ENCODE assay signal across 8 mouse cellular contexts in the genomic region with DNA sequence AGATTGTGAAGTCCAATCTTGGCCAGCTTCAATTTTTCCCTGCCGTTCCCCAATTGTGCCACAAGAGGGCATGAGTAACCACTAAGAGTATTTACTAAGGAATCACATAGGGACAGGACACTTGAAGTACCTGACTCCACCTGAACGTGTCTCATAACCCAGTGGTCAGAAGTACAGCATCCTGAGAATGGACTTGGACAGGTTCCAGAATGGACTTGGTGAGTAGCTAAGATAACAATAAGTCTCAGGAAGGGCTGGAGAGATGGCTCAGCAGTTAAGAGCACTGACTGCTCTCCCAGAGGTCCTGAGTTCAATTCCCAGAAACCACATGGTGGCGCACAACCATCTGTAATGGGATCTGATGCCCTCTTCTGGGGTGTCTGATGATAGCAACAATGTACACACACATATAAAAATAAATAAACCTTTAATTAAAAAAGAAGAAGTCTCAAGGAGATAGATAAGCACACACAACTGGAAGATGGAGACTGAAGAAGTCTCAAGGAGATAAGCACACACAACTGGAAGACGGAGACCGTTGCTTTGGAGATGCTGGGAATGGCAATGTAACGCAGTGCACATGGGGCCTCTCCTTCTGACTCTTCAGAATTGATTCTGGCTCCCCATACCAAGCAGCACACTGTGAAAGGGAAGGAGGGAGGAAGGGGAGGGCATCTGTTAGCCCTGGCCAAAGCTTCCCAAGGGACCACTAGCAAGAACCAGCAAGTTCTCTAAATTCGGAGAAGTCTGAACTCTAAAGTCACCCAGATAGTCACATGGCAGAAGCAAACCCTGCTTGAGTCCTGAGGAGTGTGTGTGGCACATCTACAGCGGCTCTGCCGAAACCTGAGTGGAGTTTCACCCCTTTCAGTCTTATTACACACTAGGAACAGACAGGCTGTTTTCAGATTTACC. TPM values are rescaled to one million over a fixed set of nuclear protein-coding genes. Genes with fewer than 3 reads are reported as not detected.
DNase-seq lines count a peak whose midpoint lies in the region; ATAC-seq and TF ChIP-seq lines count a peak whose summit lies in the region.

No protein-coding gene starts in this region.

- H3K4me3 ChIP-seq in lung, embryonic 14.5 days (ENCODE audit: low read depth, low read length) = no peak overlapping the region

- ATAC-seq in CD4-positive, CD25-positive, alpha-beta regulatory T cell, adult 4 months = no peak
- ATAC-seq in lung, embryonic 14.5 days (ENCODE audit: insufficient read depth) = no peak

- H3K4me2 ChIP-seq in lung, embryonic 14.5 days = no peak overlapping the region

- 0 out of 2 replicates have a peak, but pooled peaks cover under 1% of the 10 kb centered on the region for H3K4me1 ChIP-seq in lung, embryonic 14.5 days (ENCODE audit: insufficient read depth)

- no peak overlapping the region for H3K27ac ChIP-seq in lung, embryonic 14.5 days (ENCODE audit: low read depth)

- WGBS in lung, embryonic 14.5 days = 59% methylated on average over 9 of the region's 9 CpGs

- DNase-seq in CD4-positive, CD25-positive, alpha-beta regulatory T cell, adult 2 months (ENCODE audit: low read depth, low spot score) = peak; percentile 70
- DNase-seq in CD4-positive helper T cell, adult 2 months (ENCODE audit: low read depth, low spot score) = peak; percentile 64
- peak; percentile 85 for DNase-seq in brain, adult 2 months (ENCODE audit: low read depth, low spot score)
- peak; percentile 73 for DNase-seq in fibroblast of lung, adult 2 months (ENCODE audit: low read depth)
- peak; percentile 79 to 84 for DNase-seq in kidney, postnatal 4 days
- DNase-seq in lung, embryonic 14.5 days = peak; percentile 90
- DNase-seq in right cerebral cortex, postnatal 25 days = peak; percentile 28

- no peak overlapping the region for H3K9ac ChIP-seq in lung, embryonic 14.5 days

- peak; percentile 75 for TF ChIP-seq CTCF in lung, embryonic 14.5 days (IDR thresholded peaks at IDR 0.05; ENCODE audit: low read depth)

- H3K27me3 ChIP-seq in lung, embryonic 14.5 days (ENCODE audit: insufficient read depth, low read length) = no peaks in the 10 kb centered on the region

- no peaks in the 10 kb centered on the region for H3K36me3 ChIP-seq in lung, embryonic 14.5 days (ENCODE audit: insufficient read depth)

- H3K9me3 ChIP-seq in lung, embryonic 14.5 days (ENCODE audit: low read depth, low read length) = no peaks in the 10 kb centered on the region

RNA-seq across cellular contexts. Expression of a gene that starts 3.4 kb away (rescaled TPM):
- 100 to 1,000 TPM; 168 to 244 TPM for polyA plus RNA-seq in CD4-positive, CD25-positive, alpha-beta regulatory T cell, adult 4 months (2017; shearing (Covaris generic))
- polyA plus RNA-seq in lung, embryonic 14.5 days (2014; fragmentation: Nextera tagmentation; extraction: Ambion mirVana) = 170 and 185 TPM in 2 replicates

RNA-seq across cellular contexts. Expression of a gene that starts 4.2 kb away (rescaled TPM):
- 1 to 10 TPM in 1 of 2 experiments, under 1 TPM in 1; 0.42 to 1.1 TPM for polyA plus RNA-seq in CD4-positive, CD25-positive, alpha-beta regulatory T cell, adult 4 months (2017; shearing (Covaris generic))
- polyA plus RNA-seq in lung, embryonic 14.5 days (2014; fragmentation: Nextera tagmentation; extraction: Ambion mirVana) = 1.8 and 2.0 TPM in 2 replicates

RNA-seq across cellular contexts. Expression of a gene that starts 29.3 kb away (rescaled TPM):
- 10 to 100 TPM in 1 of 2 experiments, 1 to 10 TPM in 1; 6.3 to 10.1 TPM for polyA plus RNA-seq in CD4-positive, CD25-positive, alpha-beta regulatory T cell, adult 4 months (2017; shearing (Covaris generic))
- polyA plus RNA-seq in lung, embryonic 14.5 days (2014; fragmentation: Nextera tagmentation; extraction: Ambion mirVana) = 20.0 and 23.5 TPM in 2 replicates

RNA-seq across cellular contexts. Expression of a gene that starts 30.1 kb away (rescaled TPM):
- 10 to 100 TPM; 22.1 to 25.3 TPM for polyA plus RNA-seq in CD4-positive, CD25-positive, alpha-beta regulatory T cell, adult 4 months (2017; shearing (Covaris generic))
- polyA plus RNA-seq in lung, embryonic 14.5 days (2014; fragmentation: Nextera tagmentation; extraction: Ambion mirVana) = 36.5 and 40.0 TPM in 2 replicates

RNA-seq across cellular contexts. Expression of a gene that starts 45.8 kb away (rescaled TPM):
- polyA plus RNA-seq in CD4-positive, CD25-positive, alpha-beta regulatory T cell, adult 4 months (2017; shearing (Covaris generic)) = 10 to 100 TPM; 20.2 to 26.6 TPM
- 50.7 and 52.0 TPM in 2 replicates for polyA plus RNA-seq in lung, embryonic 14.5 days (2014; fragmentation: Nextera tagmentation; extraction: Ambion mirVana)

Comparison
In these comparisons a context has a peak if more than half of its experiments do, and no peak if none do; other contexts are left out.
1. DNase-seq: peak in every context shown above with its lines; median percentile 90 in lung, embryonic 14.5 days; 85 in brain, adult 2 months; 82 in kidney, postnatal 4 days; 73 in fibroblast of lung, adult 2 months; 70 in CD4-positive, CD25-positive, alpha-beta regulatory T cell, adult 2 months; 64 in CD4-positive helper T cell, adult 2 months; 28 in right cerebral cortex, postnatal 25 days.